Mouse (Mus musculus) heart, postnatal 0 days (tissue): ENCODE data around the gene Sept10.

Experiments
- CTCF ChIP-seq: IDR thresholded peaks from 2 replicates; pipeline ENCODE4 v1.5.1; 2016; ENCODE audit warnings: antibody characterized with exemption, control low read depth, low read depth
- EP300 ChIP-seq: IDR thresholded peaks from 2 replicates; pipeline ENCODE4 v1.6.1; 2016; ENCODE audit warnings: antibody characterized with exemption, low read depth

DNA sequence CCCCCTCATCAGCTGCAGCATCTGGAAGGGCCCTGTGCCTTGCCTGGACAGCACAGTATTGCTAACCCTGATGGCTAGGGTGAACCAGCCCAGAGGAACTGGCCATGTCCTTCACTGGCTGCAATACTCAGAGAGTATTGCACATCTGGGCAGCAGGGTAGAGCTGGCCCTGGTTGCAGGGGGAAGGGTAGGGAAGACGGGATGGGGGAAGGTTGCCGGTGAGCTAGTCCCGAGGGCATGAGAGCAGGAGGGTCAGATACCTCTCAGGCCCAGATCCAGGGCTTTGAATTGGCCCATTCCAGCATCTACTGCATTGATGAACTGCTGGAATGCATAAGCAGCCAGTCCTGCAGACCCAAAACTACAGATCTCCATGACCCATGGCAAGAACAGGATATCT, 24.9 kb downstream of the Sept10 start:
- TF ChIP-seq CTCF (no peak), EP300 (no peak)
